Mouse (Mus musculus) midbrain, embryonic 16.5 days (tissue): Measurements from ENCODE around the gene Xndc1. TPM values are rescaled to one million over a fixed set of nuclear protein-coding genes. Genes with fewer than 3 reads are reported as not detected.

Source experiments
- ATAC-seq: fragments of 200-750 bp; cut with Nextera tagmentation; 2 replicates; pipeline ENCODE4 v1.8.0; 2017; ENCODE audit warnings: moderate TSS enrichment
- H3K27ac ChIP-seq: fragments of 300-500 bp; sonication (generic); 2 replicates; pipeline ENCODE4 v1.5.1; 2014; ENCODE audit warnings: mild to moderate bottlenecking, low read length, mixed read lengths
- H3K27me3 ChIP-seq: fragments of 300-500 bp; sonication (generic); 2 replicates; pipeline ENCODE4 v1.6.1; 2014; ENCODE audit warnings: low read depth, low read length, mixed read lengths; ENCODE audit not compliant: control insufficient read depth, insufficient read depth
- H3K36me3 ChIP-seq: fragments of 300-500 bp; sonication (generic); 2 replicates; pipeline ENCODE4 v1.6.1; 2014; ENCODE audit warnings: mild to moderate bottlenecking, low read length, moderate library complexity, mixed read lengths; ENCODE audit not compliant: control insufficient read depth, insufficient read depth
- H3K4me1 ChIP-seq: fragments of 300-500 bp; sonication (generic); 2 replicates; pipeline ENCODE4 v1.6.1; 2014; ENCODE audit warnings: mild to moderate bottlenecking, low read length, mixed read lengths; ENCODE audit not compliant: control insufficient read depth, insufficient read depth
- H3K4me2 ChIP-seq: fragments of 300-500 bp; sonication (generic); 2 replicates; pipeline ENCODE4 v1.6.1; 2014; ENCODE audit warnings: mild to moderate bottlenecking, low read length, mixed read lengths
- H3K4me3 ChIP-seq: fragments of 300-500 bp; sonication (generic); 2 replicates; pipeline ENCODE4 v1.5.1; 2014; ENCODE audit warnings: low read depth, mild to moderate bottlenecking, low read length, moderate library complexity, mixed read lengths
- H3K9ac ChIP-seq: fragments of 300-500 bp; sonication (generic); 2 replicates; pipeline ENCODE4 v1.6.1; 2014; ENCODE audit warnings: low read depth, low read length, mixed read lengths
- H3K9me3 ChIP-seq: fragments of 300-500 bp; sonication (generic); replicated peaks from 2 replicates; pipeline ENCODE4 v1.6.1; 2014; ENCODE audit warnings: mild to moderate bottlenecking, low read length, mixed read lengths; ENCODE audit not compliant: control insufficient read depth, poor library complexity, severe bottlenecking
- WGBS: fragments of 180-500 bp; shearing (Covaris S2); extraction: QIAGEN DNeasy Blood & Tissue Kit; methylation state at CpG from one replicate; pipeline ENCODE4 v1.1.7; 2014; 5-methylcytosine and 5-hydroxymethylcytosine counted together
- polyA plus RNA-seq: library from polyadenylated mRNA; unstranded; fragments of >200 nt; fragmentation: Nextera tagmentation; extraction: Ambion mirVana; gene quantifications from 2 replicates; pipeline ENCODE4 v1.2.1, GENCODE M21; 2015

Gene Xndc1
- polyA plus RNA-seq, 1 experiment from 2014 or later: 28.7 TPM

DNA sequence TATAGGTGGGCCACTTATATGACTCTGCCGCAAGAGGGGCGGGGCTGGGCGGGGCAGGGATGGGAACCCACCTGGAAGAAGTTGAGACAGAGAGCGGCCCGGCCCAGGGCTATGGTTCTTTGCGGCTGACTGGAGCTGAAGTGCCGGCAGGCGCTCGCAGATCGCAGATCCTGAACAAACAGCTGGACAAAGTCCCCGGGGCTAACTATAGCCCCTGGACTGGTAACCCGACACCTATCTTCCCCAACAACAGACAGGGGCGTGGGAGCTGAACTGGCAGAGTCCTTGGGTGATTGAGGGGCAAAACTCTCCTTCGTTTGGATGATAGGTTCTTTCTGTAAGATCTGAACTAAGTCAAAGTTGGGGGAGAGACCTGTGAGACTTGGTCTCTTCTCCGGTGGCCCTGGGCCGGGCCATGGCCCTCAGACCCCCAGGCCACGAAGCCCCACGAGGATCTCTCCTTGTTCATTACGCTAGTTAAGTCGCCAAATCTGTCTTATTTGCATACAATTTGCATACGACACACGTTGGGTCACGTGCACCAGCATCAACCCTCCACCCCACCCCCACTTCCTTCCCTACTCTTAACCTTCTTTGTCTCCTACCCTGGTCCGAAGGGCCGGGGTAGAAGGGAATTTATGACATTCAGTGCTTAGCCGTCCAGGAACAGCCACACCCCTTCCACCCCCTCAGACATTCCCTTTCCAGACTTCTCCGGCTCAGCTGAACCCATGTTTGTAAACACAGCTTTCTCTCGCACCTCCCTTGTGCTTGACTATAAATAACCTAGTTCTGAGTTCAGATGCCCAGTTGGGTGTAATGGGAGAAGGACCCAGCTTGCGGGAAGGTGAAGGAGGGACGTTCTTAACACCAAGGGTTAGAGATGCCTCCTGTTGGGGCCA lies 34.7 kb downstream of the Xndc1 start:
- Histone ChIP-seq H3K27ac (no peak overlapping the region), H3K9me3 (no peaks in the 10 kb centered on the region), H3K4me2 (peak overlapping the region; percentile 38), H3K36me3 (no peaks in the 10 kb centered on the region), H3K9ac (no peak overlapping the region), H3K4me1 (peaks cover 3% of the 10 kb centered on the region; the same call in 1 of the 2 replicates), H3K27me3 (no peaks in the 10 kb centered on the region), H3K4me3 (no peak overlapping the region; the same call in 1 of the 2 replicates)
- 5% methylated on average over 30 of the region's 30 CpGs for WGBS
- ATAC-seq: 0 out of 2 replicates have a peak, but pooled peaks have one; percentile 9

DNA sequence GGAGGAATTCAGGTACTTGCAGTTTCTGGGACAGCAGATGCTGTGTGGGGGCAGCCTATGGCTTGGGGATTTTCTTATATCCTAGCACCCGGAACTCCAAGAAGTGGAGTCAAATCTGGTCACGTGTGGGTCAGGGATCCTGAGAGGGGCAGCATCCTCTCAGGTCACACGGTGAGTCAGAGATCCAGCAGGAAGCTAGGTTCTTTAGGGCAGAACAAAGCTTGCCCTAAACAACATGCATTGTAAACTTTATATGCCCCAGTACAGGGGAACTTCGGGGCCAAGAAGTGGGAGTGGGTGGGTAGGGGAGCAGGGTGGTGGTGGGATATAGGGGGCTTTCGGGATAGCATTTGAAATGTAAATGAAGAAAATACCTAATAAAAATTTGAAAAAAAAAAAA lies 35.6 kb downstream of the Xndc1 start:
- no peak overlapping the region for H3K27ac ChIP-seq
- ATAC-seq: no peak
- WGBS: 63% methylated on average over 5 of the region's 5 CpGs
- H3K27me3 ChIP-seq: no peaks in the 10 kb centered on the region
- H3K9ac ChIP-seq: no peak overlapping the region
- H3K4me2 ChIP-seq: no peak overlapping the region
- H3K4me3 ChIP-seq: no peak overlapping the region
- H3K4me1 ChIP-seq: peaks cover 3% of the 10 kb centered on the region; the same call in 1 of the 2 replicates
- no peaks in the 10 kb centered on the region for H3K36me3 ChIP-seq
- no peaks in the 10 kb centered on the region for H3K9me3 ChIP-seq

DNA sequence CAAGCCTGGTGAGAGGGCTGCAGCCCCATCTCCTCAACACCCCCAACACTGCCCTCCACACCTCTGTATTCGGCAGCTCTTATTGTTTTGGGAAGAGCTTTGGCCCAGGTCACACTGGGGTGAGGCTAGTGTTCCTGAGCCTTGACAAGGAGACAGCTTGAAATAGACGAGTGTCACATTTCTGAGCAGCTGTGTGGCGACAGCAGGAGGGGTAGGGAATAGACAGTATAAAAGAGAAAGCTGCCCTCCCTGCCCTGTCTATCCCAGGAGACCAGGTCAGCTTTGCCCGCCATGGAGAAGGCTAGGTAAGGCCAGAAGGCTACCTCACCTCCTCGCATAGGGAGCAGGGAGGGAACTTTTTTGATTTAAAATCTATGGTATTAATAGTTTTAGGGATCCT lies 36.2 kb downstream of the Xndc1 start, which contains the start of gene Art1:
Gene Art1, plus strand, starts transcription at position 257 of the 400 bp plus-strand sequence.
- no peaks in the 10 kb centered on the region for H3K36me3 ChIP-seq
- ATAC-seq: no peak
- WGBS: 37% methylated on average over 5 of the region's 5 CpGs
- no peak within 1 kb of the TSS for H3K4me2 ChIP-seq
- H3K4me3 ChIP-seq: no peak within 1 kb of the TSS
- H3K4me1 ChIP-seq: peaks cover 3% of the 10 kb centered on the region; the same call in 1 of the 2 replicates
- H3K9ac ChIP-seq: no peak within 1 kb of the TSS
- H3K9me3 ChIP-seq: no peaks in the 10 kb centered on the region
- H3K27me3 ChIP-seq: no peaks in the 10 kb centered on the region
- no peak within 1 kb of the TSS for H3K27ac ChIP-seq

DNA sequence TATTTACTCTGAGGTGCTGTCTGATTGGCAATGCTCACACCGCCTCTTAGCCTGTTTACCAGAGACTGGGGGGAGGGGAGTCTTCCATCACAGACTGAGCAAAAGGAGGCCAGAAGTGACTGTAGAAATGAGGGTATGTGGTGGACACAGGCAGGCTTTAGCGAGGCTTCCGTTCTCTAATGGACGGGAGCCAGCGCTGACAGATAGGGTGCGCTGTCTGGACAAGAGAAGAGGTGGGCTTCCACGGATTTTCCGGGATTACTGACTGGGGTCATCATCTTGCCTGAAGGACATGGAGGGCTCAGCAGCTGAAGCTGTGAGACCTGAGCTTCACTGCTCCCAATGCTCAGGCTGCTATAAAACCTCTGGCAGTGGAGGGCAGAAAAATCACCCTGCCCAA lies 36.9 kb downstream of the Xndc1 start:
- Histone ChIP-seq H3K36me3 (no peaks in the 10 kb centered on the region), H3K4me3 (no peak overlapping the region), H3K4me1 (peaks cover 3% of the 10 kb centered on the region; the same call in 1 of the 2 replicates), H3K9me3 (no peaks in the 10 kb centered on the region), H3K4me2 (no peak overlapping the region), H3K27me3 (no peaks in the 10 kb centered on the region), H3K27ac (no peak overlapping the region), H3K9ac (no peak overlapping the region)
- no peak for ATAC-seq
- WGBS: 42% methylated on average over 8 of the region's 8 CpGs

DNA sequence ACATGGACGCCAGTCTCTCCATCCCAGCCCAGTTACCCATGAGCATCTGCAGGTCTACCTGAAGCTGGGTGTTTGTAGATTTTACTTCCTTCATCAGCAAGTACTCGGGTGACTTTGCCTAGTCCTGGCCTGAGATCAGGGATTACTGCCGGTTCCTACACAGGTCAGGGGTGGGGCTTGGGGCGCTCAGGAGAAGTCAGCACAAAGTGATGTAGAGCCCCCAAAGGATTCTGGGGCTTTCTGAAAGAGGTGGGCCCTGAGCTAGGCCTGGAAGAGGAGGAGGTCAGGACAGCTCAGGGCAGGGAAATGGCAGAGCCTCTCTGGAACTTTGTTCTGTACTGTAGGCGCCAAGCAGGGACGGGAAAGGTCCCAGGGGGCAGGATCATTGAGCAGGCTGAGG lies 37.4 kb downstream of the Xndc1 start:
- WGBS: 40% methylated on average over 6 of the region's 6 CpGs

DNA sequence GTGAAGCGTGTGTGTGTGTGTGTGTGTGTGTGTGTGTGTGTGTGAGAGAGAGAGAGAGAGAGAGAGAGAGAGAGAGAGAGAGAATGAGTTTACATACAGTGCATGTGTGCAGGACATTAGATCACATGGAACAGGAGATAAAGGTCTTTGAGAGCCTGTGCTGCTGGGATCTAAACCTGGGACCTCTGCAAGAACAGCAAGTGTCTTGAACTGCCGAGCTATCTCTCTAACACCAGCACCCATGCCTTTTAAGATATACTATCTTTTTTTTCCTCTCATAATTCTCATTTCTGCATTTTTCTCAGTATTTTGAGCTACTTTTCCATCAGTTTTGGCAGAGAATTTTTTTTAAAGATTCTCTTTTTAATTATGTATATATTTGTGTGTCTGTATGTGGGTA lies 38.2 kb downstream of the Xndc1 start:
- WGBS: 83% methylated on average over 2 of the region's 2 CpGs
- ATAC-seq: no peak
- no peaks in the 10 kb centered on the region for H3K9me3 ChIP-seq

More for the DNA sequence above, 37.4 kb downstream of the Xndc1 start:
- Histone ChIP-seq H3K9me3 (no peaks in the 10 kb centered on the region), H3K4me1 (peaks cover 3% of the 10 kb centered on the region; the same call in 1 of the 2 replicates), H3K9ac (no peak overlapping the region), H3K36me3 (no peaks in the 10 kb centered on the region), H3K27me3 (no peaks in the 10 kb centered on the region), H3K4me2 (no peak overlapping the region), H3K27ac (no peak overlapping the region), H3K4me3 (no peak overlapping the region)
- no peak for ATAC-seq

DNA sequence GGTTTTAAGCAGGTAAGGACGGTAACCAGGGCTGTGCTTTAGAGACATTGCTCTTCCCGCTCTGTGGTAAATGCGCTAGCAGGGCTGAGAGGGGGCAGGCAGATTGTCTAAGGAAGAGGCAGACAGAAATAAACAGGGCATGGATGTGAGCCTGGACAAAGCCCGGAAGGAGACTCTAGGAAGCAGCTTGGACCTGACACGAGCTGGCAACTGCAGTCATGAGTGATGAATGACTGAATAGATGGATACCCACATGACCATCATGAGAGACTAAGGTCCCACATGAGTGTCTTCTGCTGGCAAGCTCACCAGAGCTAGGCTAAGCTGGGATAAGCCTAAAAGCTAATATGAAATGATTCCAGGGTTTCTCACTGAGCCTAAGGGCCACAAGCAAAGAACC lies 38.8 kb downstream of the Xndc1 start:
- no peaks in the 10 kb centered on the region for H3K9me3 ChIP-seq
- H3K27me3 ChIP-seq: no peaks in the 10 kb centered on the region
- H3K4me2 ChIP-seq: no peak overlapping the region
- 80% methylated on average over 5 of the region's 5 CpGs for WGBS
- no peak for ATAC-seq
- H3K36me3 ChIP-seq: no peaks in the 10 kb centered on the region
- H3K27ac ChIP-seq: no peak overlapping the region
- H3K9ac ChIP-seq: no peak overlapping the region
- peaks cover 3% of the 10 kb centered on the region; the same call in 1 of the 2 replicates for H3K4me1 ChIP-seq
- H3K4me3 ChIP-seq: no peak overlapping the region

More for the DNA sequence above, 38.2 kb downstream of the Xndc1 start:
- Histone ChIP-seq H3K4me2 (no peak overlapping the region), H3K27me3 (no peaks in the 10 kb centered on the region), H3K4me3 (no peak overlapping the region), H3K36me3 (no peaks in the 10 kb centered on the region), H3K27ac (no peak overlapping the region), H3K4me1 (peaks cover 3% of the 10 kb centered on the region; the same call in 1 of the 2 replicates), H3K9ac (no peak overlapping the region)

DNA sequence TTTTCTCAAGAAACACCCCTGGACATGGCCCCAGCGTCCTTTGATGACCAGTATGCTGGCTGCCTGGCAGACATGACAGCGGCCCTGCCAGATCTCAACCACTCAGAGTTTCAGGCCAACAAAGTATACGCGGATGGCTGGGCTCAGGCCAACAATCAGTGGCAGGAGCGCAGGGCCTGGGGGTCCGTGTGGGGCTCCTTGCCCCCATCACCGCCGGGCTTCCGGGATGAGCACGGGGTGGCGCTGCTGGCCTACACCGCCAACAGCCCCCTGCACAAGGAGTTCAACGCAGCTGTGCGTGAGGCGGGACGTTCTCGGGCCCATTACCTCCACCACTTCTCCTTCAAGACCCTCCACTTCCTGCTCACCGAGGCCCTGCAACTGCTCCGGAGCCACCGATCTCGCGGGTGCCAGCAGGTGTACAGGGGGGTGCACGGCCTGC lies 41.4 kb downstream of the Xndc1 start:
- no peak for ATAC-seq
- H3K9ac ChIP-seq: 0 out of 2 replicates have a peak overlapping the region, but pooled peaks have one; percentile 27
- peak overlapping the region; percentile 43 for H3K4me2 ChIP-seq
- peak overlapping the region; percentile 4; the same call in 1 of the 2 replicates for H3K4me3 ChIP-seq
- H3K36me3 ChIP-seq: no peaks in the 10 kb centered on the region
- H3K27me3 ChIP-seq: no peaks in the 10 kb centered on the region
- H3K27ac ChIP-seq: no peak overlapping the region
- H3K4me1 ChIP-seq: no peaks in the 10 kb centered on the region
- 24% methylated on average over 22 of the region's 23 CpGs for WGBS
- no peaks in the 10 kb centered on the region for H3K9me3 ChIP-seq

DNA sequence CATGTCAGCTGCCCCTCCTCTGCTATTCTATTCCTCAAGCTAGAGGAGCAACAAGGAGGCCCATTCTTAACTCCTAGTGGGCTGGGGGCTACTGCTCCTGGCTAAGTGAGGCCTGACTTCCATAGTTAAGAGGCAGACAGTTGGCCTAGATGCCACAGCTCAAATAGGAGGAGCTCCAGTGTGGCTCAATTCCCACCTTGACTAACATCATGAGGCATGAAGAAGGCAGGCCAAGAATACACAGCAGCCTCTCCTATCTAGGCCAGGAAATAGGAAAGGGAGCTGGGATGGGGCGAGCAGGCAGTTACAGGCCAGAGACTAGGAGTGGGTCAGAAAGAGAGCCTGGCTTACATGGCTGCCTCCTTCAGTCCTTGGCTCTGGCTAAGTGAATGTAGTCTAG lies 42.9 kb downstream of the Xndc1 start:
- 78% methylated on average over 1 of the region's 1 CpGs for WGBS
- Histone ChIP-seq H3K9me3 (no peaks in the 10 kb centered on the region), H3K9ac (no peak overlapping the region), H3K4me2 (no peak overlapping the region), H3K27me3 (no peaks in the 10 kb centered on the region), H3K4me1 (no peaks in the 10 kb centered on the region), H3K27ac (no peak overlapping the region), H3K4me3 (no peak overlapping the region), H3K36me3 (no peaks in the 10 kb centered on the region)
- no peak for ATAC-seq
